Mouse (Mus musculus): ENCODE data around the gene Timp2. TPM values are rescaled to one million over a fixed set of nuclear protein-coding genes. Genes with fewer than 3 reads are reported as not detected.
"Not testable (repeated sequence)": the region's sequence is repeated elsewhere in the genome, so short reads cannot be mapped to it uniquely, and the experiment has no call there.

The Timp2 gene
- total RNA-seq, 2 experiments from 2014 or later = 333 to 340 TPM

GRCm38 (mm10) chr11:118321500-118321899 lies 34.0 kb downstream of the Timp2 start:
- intact Hi-C loops (cut with DNase I) = no loop called here
- peak; percentile 40 to 60 for DNase-seq (ENCODE audit: extremely low spot score in 1 of 2, low spot score in 2 of 2)

- intact Hi-C loops (cut with DNase I) = loop anchor here (2.0 to 5.0 kb wide), 2 partner anchors 39 to 60 kb away; partner anchors contain the start of gene Timp2
- DNase-seq (ENCODE audit: extremely low spot score in 1 of 2, low spot score in 2 of 2) = peak in 1 of 2 experiments; percentile 52
Observed at GRCm38 (mm10) chr11:118318678-118319077, 36.9 kb downstream of the Timp2 start.

DNA sequence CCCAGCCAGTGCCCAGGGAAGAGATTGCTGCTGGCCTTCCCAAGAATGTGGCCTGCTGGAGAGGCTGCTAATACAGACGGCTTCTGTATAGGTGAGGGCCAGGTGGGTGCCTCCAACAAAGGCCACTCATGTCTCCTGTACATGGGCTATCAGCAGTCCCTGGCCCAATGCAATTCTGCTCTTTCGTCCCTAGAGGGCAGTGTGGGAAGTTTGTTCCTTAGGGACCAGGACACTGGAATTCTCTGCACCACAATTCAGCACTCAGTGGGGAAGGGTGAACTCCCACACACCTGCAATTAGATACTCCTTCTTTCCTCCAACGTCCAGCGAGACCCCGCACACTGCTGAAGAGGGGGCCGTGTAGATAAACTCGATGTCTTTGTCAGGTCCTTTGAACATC lies 38.4 kb downstream of the Timp2 start:
- peak; percentile 46 to 47 for DNase-seq (ENCODE audit: extremely low spot score in 1 of 2, low spot score in 2 of 2)
- intact Hi-C loops (cut with DNase I) = loop anchor here (5.0 kb wide), 1 partner anchor 40 kb away; the partner anchor contains the start of gene Timp2

DNA sequence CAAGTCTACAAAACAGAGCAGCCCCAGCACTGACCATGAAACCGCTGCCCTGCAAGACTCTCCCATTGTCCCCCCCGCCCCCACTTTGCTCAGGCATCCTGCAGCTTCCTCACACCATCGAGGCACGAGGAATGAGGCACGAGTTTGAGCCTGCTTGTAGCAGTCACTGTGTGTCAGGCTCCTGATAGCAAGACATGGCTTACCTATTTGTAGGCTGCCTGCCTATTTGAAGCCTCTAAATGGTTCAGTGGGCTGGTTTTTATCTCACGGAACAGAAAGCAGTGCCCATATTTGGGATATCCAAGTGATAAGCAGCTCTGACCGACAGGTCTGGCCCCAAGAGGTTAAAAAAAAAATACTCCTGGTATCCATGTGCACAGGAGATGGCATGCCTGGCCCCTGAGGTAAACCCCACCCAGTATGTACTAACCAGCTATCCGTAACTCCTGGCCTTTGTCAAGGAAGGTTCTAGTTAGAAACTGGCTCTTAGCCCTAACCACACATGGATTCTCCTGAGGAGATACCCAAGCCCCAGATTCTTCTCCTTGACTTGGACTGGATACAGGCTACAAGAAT lies 39.2 kb downstream of the Timp2 start:
- intact Hi-C loops (cut with DNase I) = loop anchor here (5.0 kb wide), 1 partner anchor 41 kb away; the partner anchor contains the start of gene Timp2
- no peak for DNase-seq (ENCODE audit: extremely low spot score in 1 of 2, low spot score in 2 of 2)

GRCm38 (mm10) chr11:118312132-118312723 lies 43.3 kb downstream of the Timp2 start:
- DNase-seq (ENCODE audit: extremely low spot score in 1 of 2, low spot score in 2 of 2) = peak in 1 of 2 experiments; percentile 20
- intact Hi-C loops (cut with DNase I) = no loop called here

GRCm38 (mm10) chr11:118307962-118308361 lies 47.6 kb downstream of the Timp2 start:
- intact Hi-C loops (cut with DNase I); DNase-seq (ENCODE audit: extremely low spot score in 1 of 2, low spot score in 2 of 2): not testable (repeated sequence)

GRCm38 (mm10) chr11:118303959-118304358 lies 51.6 kb downstream of the Timp2 start:
- intact Hi-C loops (cut with DNase I) = loop anchor here (5.0 kb wide), 1 partner anchor 88 kb away; no protein-coding TSS in a partner anchor
- not testable (repeated sequence) for DNase-seq (ENCODE audit: extremely low spot score in 1 of 2, low spot score in 2 of 2)

DNA sequence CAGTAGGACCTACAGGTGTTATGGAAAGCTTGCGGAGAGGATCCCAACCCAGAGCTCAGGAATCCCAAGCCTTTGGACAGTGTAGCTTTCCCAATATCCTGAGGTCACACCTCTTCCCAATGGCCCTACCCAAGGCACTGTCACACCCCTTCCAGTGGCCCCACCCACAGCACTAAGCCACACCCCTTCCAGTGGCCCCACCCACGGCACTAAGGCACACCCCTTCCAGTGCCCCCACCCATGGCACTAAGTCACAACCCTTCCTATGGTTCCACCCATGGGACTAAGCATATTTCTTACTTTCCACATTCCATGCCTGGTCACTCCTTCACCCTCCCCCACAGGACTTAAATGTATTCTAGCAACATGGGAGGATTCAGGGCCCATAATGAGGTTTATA lies 56.7 kb downstream of the Timp2 start:
- intact Hi-C loops (cut with DNase I) = no loop called here

DNA sequence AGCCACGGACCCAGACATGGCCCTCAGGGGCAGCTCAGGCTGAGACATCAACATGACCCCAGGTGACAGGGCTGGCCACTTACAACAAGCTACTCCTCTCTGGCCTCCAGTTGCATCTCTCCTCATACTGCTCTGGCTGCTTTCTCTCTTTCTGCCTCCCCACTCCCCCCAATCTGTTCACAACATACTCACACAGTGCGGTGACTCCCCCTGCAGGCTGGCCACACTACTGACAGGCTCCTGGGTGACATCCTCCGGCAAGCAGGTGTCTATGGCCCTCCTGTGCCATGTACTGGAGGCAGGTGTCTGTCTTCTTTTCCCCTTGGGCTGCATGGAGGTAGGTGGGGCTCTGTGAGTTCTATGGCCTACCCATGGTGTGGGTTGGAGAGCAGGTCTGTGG lies 57.6 kb downstream of the Timp2 start:
- intact Hi-C loops (cut with DNase I) = no loop called here
- DNase-seq (ENCODE audit: extremely low spot score in 1 of 2, low spot score in 2 of 2) = no peak

More for the DNA sequence above, 56.7 kb downstream of the Timp2 start:
- DNase-seq (ENCODE audit: extremely low spot score in 1 of 2, low spot score in 2 of 2) = no peak

- intact Hi-C loops (cut with DNase I) = no loop called here
- peak in 1 of 2 experiments; percentile 14 for DNase-seq (ENCODE audit: extremely low spot score in 1 of 2, low spot score in 2 of 2)
Observed at GRCm38 (mm10) chr11:118295026-118295425, 60.5 kb downstream of the Timp2 start.

- intact Hi-C loops (cut with DNase I) = no loop called here
- DNase-seq (ENCODE audit: extremely low spot score in 1 of 2, low spot score in 2 of 2) = peak in 1 of 2 experiments; percentile 22
Observed at GRCm38 (mm10) chr11:118292671-118293070, 62.9 kb downstream of the Timp2 start.

DNA sequence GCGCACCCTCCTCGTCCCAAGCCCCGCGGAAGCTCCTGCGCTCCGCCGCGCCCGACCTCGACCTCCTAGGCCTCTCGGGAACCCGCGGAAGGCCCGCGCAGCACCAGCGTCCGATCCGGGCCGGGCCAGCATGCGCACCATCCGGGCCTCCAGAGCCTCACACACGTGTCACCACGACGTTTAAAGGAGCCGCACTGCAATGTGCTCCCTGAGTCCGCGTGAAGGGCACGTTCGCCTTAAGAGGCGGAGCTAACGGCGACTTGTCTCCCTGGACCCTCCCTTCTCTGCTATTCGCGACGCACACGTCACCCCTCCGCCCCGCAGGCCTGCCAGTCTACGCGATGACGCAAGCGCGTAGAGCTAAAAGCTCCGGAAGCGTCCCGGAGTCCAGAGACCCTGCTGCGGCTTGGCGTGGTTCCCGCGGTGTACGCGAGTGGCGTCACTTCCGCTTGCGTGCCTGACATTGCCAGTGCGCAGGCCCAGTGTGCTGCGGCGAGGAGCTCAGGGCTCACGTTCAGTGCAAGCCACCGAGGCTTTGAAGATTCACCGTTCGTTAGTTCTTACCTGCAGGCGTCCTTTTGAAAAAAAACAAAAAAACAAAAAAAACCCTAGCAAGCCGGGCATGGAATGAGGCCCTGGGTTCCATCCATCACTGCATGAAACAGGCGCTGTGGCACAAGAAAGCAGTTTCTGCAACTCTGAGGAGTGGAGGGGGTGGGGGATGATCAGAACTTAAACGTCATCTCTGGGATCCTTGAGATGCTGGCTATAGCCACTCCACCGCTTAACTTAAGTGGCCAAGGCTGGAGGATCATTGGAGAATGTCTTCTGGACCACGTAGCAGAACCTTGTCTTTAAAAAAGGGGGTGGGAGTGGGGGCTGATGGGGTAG lies 65.3 kb downstream of the Timp2 start, which contains the start of gene Usp36:
Gene Usp36 (minus strand): TSS at position 246 of the 891 bp plus-strand sequence.
- intact Hi-C loops (cut with DNase I) = no loop called here
- DNase-seq (ENCODE audit: extremely low spot score in 1 of 2, low spot score in 2 of 2) = peak; percentile 100

DNA sequence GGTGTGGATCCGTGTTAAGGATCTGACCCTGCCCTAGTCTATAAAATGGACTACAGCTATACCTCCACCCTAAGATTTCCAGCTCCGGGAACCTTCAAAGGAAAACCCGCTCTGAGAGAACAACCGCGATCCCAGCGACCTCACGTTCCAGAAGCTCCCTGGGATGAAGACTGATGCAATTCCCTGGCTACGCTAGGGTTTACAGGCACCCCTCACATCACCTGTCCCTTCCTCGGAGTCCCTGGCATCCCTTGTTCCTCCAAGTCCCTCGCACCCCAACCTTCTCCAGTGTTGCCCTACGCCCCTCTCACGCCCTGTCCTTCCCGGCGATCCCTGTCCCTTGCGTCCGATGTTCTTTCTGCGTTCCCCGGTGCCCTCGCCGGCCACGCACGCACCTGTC lies 66.0 kb downstream of the Timp2 start:
- intact Hi-C loops (cut with DNase I) = no loop called here

GRCm38 (mm10) chr11:118289037-118289511 lies 66.5 kb downstream of the Timp2 start:
- intact Hi-C loops (cut with DNase I) = no loop called here
- DNase-seq (ENCODE audit: extremely low spot score in 1 of 2, low spot score in 2 of 2) = peak in 1 of 2 experiments; percentile 34

More for the DNA sequence above, 66.0 kb downstream of the Timp2 start:
- no peak for DNase-seq (ENCODE audit: extremely low spot score in 1 of 2, low spot score in 2 of 2)

GRCm38 (mm10) chr11:118287573-118287972 lies 68.0 kb downstream of the Timp2 start:
- peak in 1 of 2 experiments; percentile 13 for DNase-seq (ENCODE audit: extremely low spot score in 1 of 2, low spot score in 2 of 2)
- intact Hi-C loops (cut with DNase I) = no loop called here

DNA sequence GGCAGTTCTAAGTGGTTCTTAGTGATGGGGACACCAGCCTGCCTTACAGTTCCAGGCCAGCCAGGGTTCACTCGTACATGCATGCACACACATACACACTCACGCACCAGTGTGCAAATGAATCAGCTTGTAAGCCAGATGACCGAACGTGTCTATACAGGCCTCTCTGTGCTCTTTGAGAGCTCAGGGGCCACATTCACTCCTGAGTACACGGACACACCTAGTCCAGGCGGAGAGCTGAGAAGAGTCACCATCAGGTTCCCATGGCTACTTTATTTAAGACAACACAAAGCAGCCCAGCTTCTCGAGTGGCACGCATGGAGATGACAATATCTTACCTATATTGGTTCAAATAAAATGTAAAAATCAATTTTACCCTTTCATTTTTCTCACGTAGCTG lies 69.1 kb downstream of the Timp2 start:
- intact Hi-C loops (cut with DNase I) = no loop called here

GRCm38 (mm10) chr11:118285791-118286190 lies 69.7 kb downstream of the Timp2 start:
- DNase-seq (ENCODE audit: extremely low spot score in 1 of 2, low spot score in 2 of 2) = no peak
- intact Hi-C loops (cut with DNase I) = no loop called here

More for the DNA sequence above, 69.1 kb downstream of the Timp2 start:
- no peak for DNase-seq (ENCODE audit: extremely low spot score in 1 of 2, low spot score in 2 of 2)

DNA sequence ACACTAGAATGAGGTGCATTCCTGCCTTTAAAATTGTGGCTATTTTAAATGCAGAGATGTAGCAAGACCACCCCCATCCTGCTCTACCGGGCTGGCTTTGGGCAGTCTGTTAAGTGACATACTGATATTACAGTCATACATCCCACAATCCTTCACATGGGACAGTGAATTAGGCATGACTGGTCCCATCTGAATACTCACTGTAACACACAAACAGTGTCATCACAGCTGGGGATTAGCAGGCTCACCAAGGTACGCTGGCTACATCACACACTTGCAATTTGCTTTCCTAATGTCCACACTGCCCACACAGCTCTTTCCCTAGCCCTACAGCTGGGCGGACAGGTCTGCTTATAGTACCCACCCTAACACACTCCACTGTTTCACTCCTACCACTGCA lies 75.3 kb downstream of the Timp2 start:
- no peak for DNase-seq (ENCODE audit: extremely low spot score in 1 of 2, low spot score in 2 of 2)
- intact Hi-C loops (cut with DNase I) = no loop called here

DNA sequence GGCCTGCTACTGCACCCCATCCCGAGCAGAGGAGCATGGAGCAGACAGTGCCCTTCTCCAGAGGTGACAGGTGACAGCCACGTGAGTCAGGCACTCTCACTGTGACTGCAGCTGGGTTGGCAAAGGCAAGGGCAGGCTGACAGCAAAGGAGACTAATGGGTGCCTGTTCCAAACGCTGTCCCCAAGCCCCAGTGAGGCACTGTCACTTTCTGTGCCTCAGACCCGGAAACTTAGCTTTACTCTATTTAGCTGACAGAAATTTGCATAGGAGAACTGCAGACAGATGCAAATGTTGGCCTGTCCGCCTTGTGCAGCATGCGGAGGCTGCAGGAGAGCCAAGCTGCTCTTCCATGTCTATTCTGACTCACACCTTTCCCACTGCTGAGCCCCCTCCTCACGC lies 79.2 kb downstream of the Timp2 start:
- DNase-seq (ENCODE audit: extremely low spot score in 1 of 2, low spot score in 2 of 2) = no peak
- intact Hi-C loops (cut with DNase I) = no loop called here

Measured in left cerebral cortex, postnatal 10 days (tissue).